Mouse (Mus musculus) E14TG2a.4 (cell line): ENCODE data around the gene Gcn1l1.

ENCODE experiments used
- H3K27me3 ChIP-seq: 2 replicates; pipeline ENCODE4 v1.6.1; 2014; ENCODE audit warnings: low read length, control low read depth; ENCODE audit not compliant: insufficient read depth
- H3K36me3 ChIP-seq: 2 replicates; pipeline ENCODE4 v1.6.1; 2014; ENCODE audit warnings: low read length, control low read depth; ENCODE audit not compliant: insufficient read depth
- H3K4me1 ChIP-seq: replicated peaks from 2 replicates; pipeline ENCODE4 v1.6.1; 2014; ENCODE audit warnings: low read depth, low read length, control low read depth
- H3K4me3 ChIP-seq: replicated peaks from 2 replicates; pipeline ENCODE4 v1.5.1; 2014; ENCODE audit warnings: mild to moderate bottlenecking, low read length
- H3K9me3 ChIP-seq: 2 replicates; pipeline ENCODE4 v1.6.1; 2014; ENCODE audit warnings: low read length, control low read depth
- CTCF ChIP-seq: conservative IDR thresholded peaks from 2 replicates; pipeline ENCODE4 v1.5.1; 2014; ENCODE audit warnings: low read length
- NANOG ChIP-seq: IDR thresholded peaks from 2 replicates; pipeline ENCODE4 v1.6.1; 2014; ENCODE audit warnings: borderline replicate concordance, low read length, mixed read lengths
- POU5F1 ChIP-seq: IDR thresholded peaks from 2 replicates; pipeline ENCODE4 v1.6.1; 2014; ENCODE audit warnings: low read length, borderline replicate concordance

The Gcn1l1 gene

DNA sequence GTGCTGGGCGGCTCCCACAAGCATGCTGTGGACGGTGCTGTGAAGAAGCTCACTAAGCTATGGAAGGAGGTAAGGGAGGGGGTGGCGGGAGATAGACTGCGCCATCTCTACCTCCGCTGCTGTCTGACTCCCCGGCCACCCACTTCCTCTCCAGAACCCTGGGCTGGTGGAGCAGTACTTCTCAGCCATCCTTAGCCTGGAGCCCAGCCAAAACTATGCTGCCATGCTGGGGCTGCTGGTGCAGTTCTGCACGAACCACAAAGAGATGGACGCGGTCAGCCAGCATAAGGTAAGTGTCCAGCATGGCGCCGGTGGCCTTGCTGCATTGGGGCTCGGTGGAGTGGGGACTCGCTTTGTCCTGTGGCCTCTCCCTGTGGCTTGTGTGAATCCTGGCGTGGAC is 13.9 kb downstream of the Gcn1l1 start:
- Histone ChIP-seq H3K27me3 (no peaks in the 10 kb centered on the region), H3K4me3 (no peak overlapping the region), H3K4me1 (peaks cover 48% of the 10 kb centered on the region), H3K36me3 (peaks cover 96% of the 10 kb centered on the region), H3K9me3 (no peaks in the 10 kb centered on the region)
- TF ChIP-seq POU5F1: no peak
- TF ChIP-seq CTCF: no peak
- TF ChIP-seq NANOG: no peak

DNA sequence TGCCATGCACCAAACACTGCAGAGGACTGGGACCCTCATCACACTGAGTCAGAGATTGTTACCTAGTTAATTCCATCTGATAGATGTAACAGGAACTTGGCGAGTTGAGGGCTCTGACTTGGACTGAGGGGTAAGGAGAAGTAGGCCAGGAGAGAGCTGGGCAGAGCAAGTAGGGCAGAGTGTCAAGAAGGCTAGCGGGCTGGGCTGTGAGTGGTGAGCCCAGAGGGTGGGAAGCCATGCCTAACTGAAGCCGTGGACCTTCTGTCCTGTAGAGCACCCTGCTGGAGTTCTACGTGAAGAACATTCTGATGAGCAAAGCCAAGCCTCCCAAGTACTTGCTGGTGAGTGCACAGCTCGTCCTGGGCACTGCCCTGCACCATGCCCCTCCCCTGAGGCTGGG is 14.3 kb downstream of the Gcn1l1 start:
- Histone ChIP-seq H3K36me3 (peaks cover 96% of the 10 kb centered on the region), H3K4me3 (no peak overlapping the region), H3K27me3 (no peaks in the 10 kb centered on the region), H3K9me3 (no peaks in the 10 kb centered on the region), H3K4me1 (peaks cover 44% of the 10 kb centered on the region)
- no peak for TF ChIP-seq POU5F1
- no peak for TF ChIP-seq NANOG
- TF ChIP-seq CTCF: no peak

GRCm38 (mm10) chr5:115580229-115581001 is 15.4 kb downstream of the Gcn1l1 start:
- H3K36me3 ChIP-seq: peaks cover 96% of the 10 kb centered on the region
- H3K4me3 ChIP-seq: peak overlapping the region; percentile 67
- H3K27me3 ChIP-seq: no peaks in the 10 kb centered on the region
- no peaks in the 10 kb centered on the region for H3K9me3 ChIP-seq
- peaks cover 44% of the 10 kb centered on the region for H3K4me1 ChIP-seq
- TF ChIP-seq CTCF (no peak), POU5F1 (no peak), NANOG (no peak)

DNA sequence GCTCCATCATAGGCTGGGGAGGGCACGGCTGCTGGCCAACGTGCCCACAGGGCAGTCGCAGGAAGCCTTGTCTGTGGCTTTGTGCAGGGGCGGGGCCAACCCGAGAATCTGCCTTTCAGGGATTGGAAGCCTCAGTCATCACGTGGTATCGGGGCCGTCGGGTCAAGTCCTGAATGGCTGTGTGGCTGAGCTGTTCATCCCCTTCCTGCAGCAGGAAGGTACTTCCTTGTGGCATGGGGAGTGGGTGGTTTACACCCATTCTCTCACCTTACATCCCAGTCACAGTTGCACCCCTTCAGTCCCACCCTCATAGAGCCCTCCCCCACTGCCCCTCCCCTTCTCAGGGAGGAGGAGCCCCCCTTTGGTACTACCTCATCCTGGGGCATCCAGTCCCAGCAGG is 16.6 kb downstream of the Gcn1l1 start:
- no peaks in the 10 kb centered on the region for H3K9me3 ChIP-seq
- H3K27me3 ChIP-seq: no peaks in the 10 kb centered on the region
- H3K4me3 ChIP-seq: peak overlapping the region; percentile 67
- peaks cover 56% of the 10 kb centered on the region for H3K4me1 ChIP-seq
- H3K36me3 ChIP-seq: peaks cover 95% of the 10 kb centered on the region
- TF ChIP-seq NANOG (no peak), POU5F1 (no peak), CTCF (no peak)

- Histone ChIP-seq H3K4me3 (no peak overlapping the region), H3K36me3 (peaks cover 90% of the 10 kb centered on the region), H3K4me1 (peaks cover 55% of the 10 kb centered on the region), H3K27me3 (no peaks in the 10 kb centered on the region), H3K9me3 (no peaks in the 10 kb centered on the region)
- TF ChIP-seq POU5F1: no peak
- TF ChIP-seq NANOG: no peak
- no peak for TF ChIP-seq CTCF
Observed at GRCm38 (mm10) chr5:115585616-115586015, 20.6 kb downstream of the Gcn1l1 start.

- peaks cover 49% of the 10 kb centered on the region for H3K4me1 ChIP-seq
- peaks cover 90% of the 10 kb centered on the region for H3K36me3 ChIP-seq
- TF ChIP-seq POU5F1 (no peak), CTCF (no peak), NANOG (no peak)
- no peak overlapping the region for H3K4me3 ChIP-seq
- no peaks in the 10 kb centered on the region for H3K9me3 ChIP-seq
- no peaks in the 10 kb centered on the region for H3K27me3 ChIP-seq
Observed at GRCm38 (mm10) chr5:115586166-115586565, 21.1 kb downstream of the Gcn1l1 start.

GRCm38 (mm10) chr5:115586780-115587179 is 21.7 kb downstream of the Gcn1l1 start:
- Histone ChIP-seq H3K4me1 (peaks cover 46% of the 10 kb centered on the region), H3K9me3 (no peaks in the 10 kb centered on the region), H3K27me3 (no peaks in the 10 kb centered on the region), H3K36me3 (peaks cover 91% of the 10 kb centered on the region), H3K4me3 (no peak overlapping the region)
- TF ChIP-seq NANOG (no peak), CTCF (no peak), POU5F1 (no peak)

DNA sequence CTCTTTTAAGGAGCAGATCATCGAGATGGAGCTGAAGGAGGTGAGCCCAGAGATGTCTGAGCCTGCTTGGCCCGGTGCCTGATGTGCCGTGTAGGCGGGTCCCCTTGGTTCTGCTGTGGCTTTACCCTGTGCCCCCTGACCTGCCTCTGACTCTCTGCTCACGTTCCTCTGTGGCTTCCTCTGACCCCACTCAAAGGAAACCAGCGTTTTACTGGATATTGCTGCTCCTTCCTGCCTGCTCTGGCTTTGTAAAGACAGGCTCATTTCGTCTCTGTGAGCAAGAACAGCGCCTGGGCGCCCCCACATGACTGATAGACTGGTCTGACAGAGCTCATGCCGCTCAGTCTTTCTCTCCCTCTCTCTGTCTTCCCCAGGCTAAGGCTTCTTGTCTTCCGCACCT is 26.0 kb downstream of the Gcn1l1 start:
- Histone ChIP-seq H3K27me3 (no peaks in the 10 kb centered on the region), H3K4me3 (no peak overlapping the region), H3K4me1 (peaks cover 31% of the 10 kb centered on the region), H3K9me3 (no peaks in the 10 kb centered on the region), H3K36me3 (peaks cover 91% of the 10 kb centered on the region)
- TF ChIP-seq NANOG (no peak), POU5F1 (no peak), CTCF (no peak)

DNA sequence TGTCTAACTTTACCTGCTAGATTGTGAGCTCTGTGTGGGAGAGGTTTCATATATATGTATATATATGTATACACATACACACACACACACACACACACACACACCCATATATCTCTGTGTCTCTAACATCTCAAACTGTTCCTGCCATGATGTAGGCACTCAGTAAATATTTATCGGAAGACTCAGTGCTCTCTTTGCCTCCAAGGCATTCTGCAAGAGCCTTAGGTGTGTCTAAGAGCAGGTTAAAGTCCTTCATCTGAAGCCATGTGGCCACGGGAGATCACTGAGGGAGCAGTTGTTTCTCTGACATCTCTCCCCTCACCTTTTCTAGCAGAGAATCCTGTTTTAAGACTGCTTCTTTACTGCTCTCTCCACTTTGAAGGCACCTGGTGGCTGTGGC is 26.5 kb downstream of the Gcn1l1 start:
- peaks cover 91% of the 10 kb centered on the region for H3K36me3 ChIP-seq
- peaks cover 26% of the 10 kb centered on the region for H3K4me1 ChIP-seq
- no peak overlapping the region for H3K4me3 ChIP-seq
- H3K9me3 ChIP-seq: no peaks in the 10 kb centered on the region
- TF ChIP-seq POU5F1 (no peak), CTCF (no peak), NANOG (no peak)
- no peaks in the 10 kb centered on the region for H3K27me3 ChIP-seq
